Mouse (Mus musculus): Measurements from ENCODE around the gene Bcl9l. TPM values are rescaled to one million over a fixed set of nuclear protein-coding genes. Genes with fewer than 3 reads are reported as not detected.

The Bcl9l gene
- polyA plus RNA-seq, 1 experiment from 2014 or later, result 16.9 TPM

GRCm38 (mm10) chr9:44504893-44505823 lies 22.5 kb downstream of the Bcl9l start:
- Histone ChIP-seq H3K9ac (ENCODE audit: low read depth, low read length) (0 out of 2 replicates have a peak overlapping the region, but pooled peaks have one; percentile 22), H3K4me2 (ENCODE audit: low read depth, low read length) (no peak overlapping the region), H3K4me3 (ENCODE audit: low read depth, low read length) (no peak overlapping the region), H3K9me3 (ENCODE audit: control insufficient read depth, low read length) (no peaks in the 10 kb centered on the region), H3K36me3 (ENCODE audit: control insufficient read depth, insufficient read depth, low read length) (peaks cover 89% of the 10 kb centered on the region), H3K27me3 (replicated peaks; ENCODE audit: control insufficient read depth, insufficient read depth, low read length) (no peaks in the 10 kb centered on the region), H3K4me1 (ENCODE audit: control insufficient read depth, insufficient read depth, low read length) (peaks cover 28% of the 10 kb centered on the region), H3K27ac (replicated peaks; ENCODE audit: low read depth, low read length) (no peak overlapping the region)
- WGBS, result 89% methylated on average over 18 of the region's 20 CpGs
- ATAC-seq (ENCODE audit: low read depth), result no peak
- DNase-seq (ENCODE audit: low spot score), result no peak

GRCm38 (mm10) chr9:44505824-44506467 lies 23.3 kb downstream of the Bcl9l start:
- H3K9me3 ChIP-seq (ENCODE audit: control insufficient read depth, low read length), result no peaks in the 10 kb centered on the region
- no peak overlapping the region for H3K27ac ChIP-seq (replicated peaks; ENCODE audit: low read depth, low read length)
- DNase-seq (ENCODE audit: low spot score), result no peak
- 51% methylated on average over 20 of the region's 23 CpGs for WGBS
- no peak overlapping the region for H3K9ac ChIP-seq (ENCODE audit: low read depth, low read length)
- ATAC-seq (ENCODE audit: low read depth), result no peak
- H3K36me3 ChIP-seq (ENCODE audit: control insufficient read depth, insufficient read depth, low read length), result peaks cover 84% of the 10 kb centered on the region
- H3K4me1 ChIP-seq (ENCODE audit: control insufficient read depth, insufficient read depth, low read length), result peaks cover 28% of the 10 kb centered on the region
- H3K27me3 ChIP-seq (replicated peaks; ENCODE audit: control insufficient read depth, insufficient read depth, low read length), result no peaks in the 10 kb centered on the region
- no peak overlapping the region for H3K4me3 ChIP-seq (ENCODE audit: low read depth, low read length)
- no peak overlapping the region for H3K4me2 ChIP-seq (ENCODE audit: low read depth, low read length)

DNA sequence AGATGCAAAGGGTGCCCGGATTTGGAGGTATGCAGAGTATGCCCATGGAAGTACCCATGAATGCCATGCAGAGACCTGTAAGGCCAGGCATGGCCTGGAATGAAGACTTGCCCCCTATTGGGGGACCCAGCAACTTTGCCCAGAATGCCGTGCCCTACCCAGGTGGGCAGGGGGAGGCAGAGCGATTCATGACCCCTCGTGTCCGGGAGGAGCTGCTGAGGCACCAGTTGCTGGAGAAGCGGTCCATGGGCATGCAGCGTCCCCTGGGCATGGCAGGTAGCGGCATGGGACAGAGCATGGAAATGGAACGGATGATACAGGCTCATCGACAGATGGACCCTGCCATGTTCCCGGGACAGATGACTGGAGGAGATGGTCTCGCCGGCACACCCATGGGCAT lies 23.9 kb downstream of the Bcl9l start:
- WGBS, result 95% methylated on average over 13 of the region's 13 CpGs
- DNase-seq (ENCODE audit: low spot score), result no peak
- H3K9ac ChIP-seq (ENCODE audit: low read depth, low read length), result no peak overlapping the region
- H3K27ac ChIP-seq (replicated peaks; ENCODE audit: low read depth, low read length), result no peak overlapping the region
- no peak overlapping the region for H3K4me3 ChIP-seq (ENCODE audit: low read depth, low read length)
- ATAC-seq (ENCODE audit: low read depth), result no peak
- peaks cover 27% of the 10 kb centered on the region for H3K4me1 ChIP-seq (ENCODE audit: control insufficient read depth, insufficient read depth, low read length)
- H3K4me2 ChIP-seq (ENCODE audit: low read depth, low read length), result no peak overlapping the region
- H3K36me3 ChIP-seq (ENCODE audit: control insufficient read depth, insufficient read depth, low read length), result peaks cover 78% of the 10 kb centered on the region
- no peaks in the 10 kb centered on the region for H3K9me3 ChIP-seq (ENCODE audit: control insufficient read depth, low read length)
- no peaks in the 10 kb centered on the region for H3K27me3 ChIP-seq (replicated peaks; ENCODE audit: control insufficient read depth, insufficient read depth, low read length)

DNA sequence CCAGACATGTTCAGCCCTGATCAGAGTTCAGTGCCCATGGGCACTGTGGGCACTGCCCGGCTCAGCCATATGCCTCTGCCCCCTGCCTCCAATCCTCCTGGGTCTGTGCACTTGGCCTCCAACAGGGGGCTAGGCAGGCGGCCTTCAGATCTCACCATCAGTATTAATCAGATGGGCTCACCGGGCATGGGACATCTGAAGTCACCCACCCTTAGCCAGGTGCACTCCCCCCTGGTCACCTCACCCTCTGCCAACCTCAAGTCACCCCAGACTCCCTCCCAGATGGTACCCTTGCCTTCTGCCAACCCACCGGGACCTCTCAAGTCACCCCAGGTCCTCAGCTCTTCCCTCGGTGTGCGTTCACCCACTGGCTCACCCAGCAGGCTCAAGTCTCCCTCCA lies 24.7 kb downstream of the Bcl9l start:
- peaks cover 71% of the 10 kb centered on the region for H3K36me3 ChIP-seq (ENCODE audit: control insufficient read depth, insufficient read depth, low read length)
- H3K4me1 ChIP-seq (ENCODE audit: control insufficient read depth, insufficient read depth, low read length), result peaks cover 30% of the 10 kb centered on the region
- H3K27me3 ChIP-seq (replicated peaks; ENCODE audit: control insufficient read depth, insufficient read depth, low read length), result no peaks in the 10 kb centered on the region
- H3K9me3 ChIP-seq (ENCODE audit: control insufficient read depth, low read length), result no peaks in the 10 kb centered on the region
- no peak overlapping the region for H3K9ac ChIP-seq (ENCODE audit: low read depth, low read length)
- DNase-seq (ENCODE audit: low spot score) (no peak), ATAC-seq (ENCODE audit: low read depth) (no peak)
- no peak overlapping the region for H3K4me3 ChIP-seq (ENCODE audit: low read depth, low read length)
- 95% methylated on average over 4 of the region's 6 CpGs for WGBS
- no peak overlapping the region for H3K27ac ChIP-seq (replicated peaks; ENCODE audit: low read depth, low read length)
- no peak overlapping the region for H3K4me2 ChIP-seq (ENCODE audit: low read depth, low read length)

GRCm38 (mm10) chr9:44508124-44508619 lies 25.5 kb downstream of the Bcl9l start:
- Histone ChIP-seq H3K9ac (ENCODE audit: low read depth, low read length) (no peak overlapping the region), H3K9me3 (ENCODE audit: control insufficient read depth, low read length) (no peaks in the 10 kb centered on the region), H3K4me2 (ENCODE audit: low read depth, low read length) (no peak overlapping the region), H3K4me3 (ENCODE audit: low read depth, low read length) (no peak overlapping the region), H3K27ac (replicated peaks; ENCODE audit: low read depth, low read length) (no peak overlapping the region), H3K27me3 (replicated peaks; ENCODE audit: control insufficient read depth, insufficient read depth, low read length) (no peaks in the 10 kb centered on the region), H3K36me3 (ENCODE audit: control insufficient read depth, insufficient read depth, low read length) (peaks cover 63% of the 10 kb centered on the region), H3K4me1 (ENCODE audit: control insufficient read depth, insufficient read depth, low read length) (peaks cover 38% of the 10 kb centered on the region)
- no peak for ATAC-seq (ENCODE audit: low read depth)
- WGBS, result 81% methylated on average over 18 of the region's 18 CpGs
- no peak for DNase-seq (ENCODE audit: low spot score)

- Histone ChIP-seq H3K36me3 (ENCODE audit: control insufficient read depth, insufficient read depth, low read length) (peaks cover 56% of the 10 kb centered on the region), H3K4me2 (ENCODE audit: low read depth, low read length) (peak overlapping the region; percentile 54), H3K27me3 (replicated peaks; ENCODE audit: control insufficient read depth, insufficient read depth, low read length) (no peaks in the 10 kb centered on the region), H3K9me3 (ENCODE audit: control insufficient read depth, low read length) (no peaks in the 10 kb centered on the region), H3K4me3 (ENCODE audit: low read depth, low read length) (no peak overlapping the region), H3K27ac (replicated peaks; ENCODE audit: low read depth, low read length) (peak overlapping the region; percentile 87), H3K9ac (ENCODE audit: low read depth, low read length) (peak overlapping the region; percentile 52), H3K4me1 (ENCODE audit: control insufficient read depth, insufficient read depth, low read length) (peaks cover 41% of the 10 kb centered on the region)
- DNase-seq (ENCODE audit: low spot score) (no peak), ATAC-seq (ENCODE audit: low read depth) (no peak)
- 76% methylated on average over 18 of the region's 19 CpGs for WGBS
Measured at GRCm38 (mm10) chr9:44508721-44509486, 26.3 kb downstream of the Bcl9l start.

- Histone ChIP-seq H3K9ac (ENCODE audit: low read depth, low read length) (peak overlapping the region; percentile 52), H3K36me3 (ENCODE audit: control insufficient read depth, insufficient read depth, low read length) (peaks cover 47% of the 10 kb centered on the region), H3K4me2 (ENCODE audit: low read depth, low read length) (peak overlapping the region; percentile 54), H3K4me3 (ENCODE audit: low read depth, low read length) (peak overlapping the region; percentile 25), H3K27me3 (replicated peaks; ENCODE audit: control insufficient read depth, insufficient read depth, low read length) (no peaks in the 10 kb centered on the region), H3K9me3 (ENCODE audit: control insufficient read depth, low read length) (no peaks in the 10 kb centered on the region), H3K4me1 (ENCODE audit: control insufficient read depth, insufficient read depth, low read length) (peaks cover 41% of the 10 kb centered on the region), H3K27ac (replicated peaks; ENCODE audit: low read depth, low read length) (peak overlapping the region; percentile 87)
- WGBS, result 8% methylated on average over 27 of the region's 27 CpGs
- DNase-seq (ENCODE audit: low spot score) (peak; percentile 87), ATAC-seq (ENCODE audit: low read depth) (peak; percentile 31)
Measured at GRCm38 (mm10) chr9:44509487-44510354, 27.1 kb downstream of the Bcl9l start.
